Mouse (Mus musculus) ES-Bruce4 (cell line): Measurements from ENCODE around the gene Fto. TPM values are rescaled to one million over a fixed set of nuclear protein-coding genes. Genes with fewer than 3 reads are reported as not detected.

Experiments
- H3K27ac ChIP-seq: 2 replicates; pipeline ENCODE4 v1.5.1; 2012; ENCODE audit warnings: low read length, inconsistent platforms; ENCODE audit not compliant: insufficient read depth
- H3K27me3 ChIP-seq: 2 replicates; pipeline ENCODE4 v1.6.1; 2012; ENCODE audit warnings: mild to moderate bottlenecking, low read length, inconsistent platforms; ENCODE audit not compliant: control insufficient read depth, poor library complexity, insufficient read depth, severe bottlenecking
- H3K36me3 ChIP-seq: 2 replicates; pipeline ENCODE4 v1.6.1; 2012; ENCODE audit warnings: inconsistent platforms, mild to moderate bottlenecking, low read length, moderate library complexity; ENCODE audit not compliant: control insufficient read depth, poor library complexity, insufficient read depth, severe bottlenecking
- H3K4me1 ChIP-seq: one replicate; pipeline ENCODE4 v1.8.1; 2011; ENCODE audit warnings: low read length; ENCODE audit not compliant: control insufficient read depth, insufficient read depth
- H3K4me3 ChIP-seq: 2 replicates; pipeline ENCODE4 v1.5.1; 2011; ENCODE audit warnings: low read depth, mild to moderate bottlenecking, low read length
- H3K9ac ChIP-seq: 2 replicates; pipeline ENCODE4 v1.6.1; 2012; ENCODE audit warnings: low read depth, mild to moderate bottlenecking, inconsistent platforms; ENCODE audit not compliant: poor library complexity, severe bottlenecking
- H3K9me3 ChIP-seq: replicated peaks from 2 replicates; pipeline ENCODE4 v1.6.1; 2012; ENCODE audit warnings: mild to moderate bottlenecking, low read length, inconsistent platforms; ENCODE audit not compliant: control insufficient read depth, poor library complexity, insufficient read depth, severe bottlenecking
- CTCF ChIP-seq: IDR thresholded peaks from one replicate; pipeline ENCODE4 v1.8.1; 2011; ENCODE audit warnings: low read depth, low read length
- EP300 ChIP-seq: IDR thresholded peaks from 2 replicates; pipeline ENCODE4 v1.6.1; 2011; ENCODE audit warnings: low read depth, low read length; ENCODE audit not compliant: insufficient read depth
- POLR2A ChIP-seq: IDR thresholded peaks from one replicate; pipeline ENCODE4 v1.8.1; 2011; ENCODE audit warnings: low read length; ENCODE audit not compliant: insufficient read depth
- polyA plus RNA-seq: library from polyadenylated mRNA; stranded (reverse); fragments of >200 nt; gene quantifications from 2 replicates; pipeline ENCODE4 v1.2.4, GENCODE M21; 2011; ENCODE audit warnings: low read depth; ENCODE audit not compliant: missing spikeins, insufficient read depth, insufficient read length

Fto gene
- polyA plus RNA-seq, 1 experiment: 61.2 TPM

- TF ChIP-seq CTCF: no peak
- Histone ChIP-seq H3K27ac (no peak overlapping the region), H3K36me3 (no peaks in the 10 kb centered on the region), H3K4me3 (no peak overlapping the region), H3K9me3 (no peaks in the 10 kb centered on the region), H3K9ac (no peak overlapping the region), H3K4me1 (no peaks in the 10 kb centered on the region), H3K27me3 (no peaks in the 10 kb centered on the region)
Measured at GRCm38 (mm10) chr8:91355956-91356699, 42.8 kb downstream of the Fto start.

- Histone ChIP-seq H3K4me1 (no peaks in the 10 kb centered on the region), H3K9ac (no peak overlapping the region), H3K36me3 (no peaks in the 10 kb centered on the region), H3K27me3 (no peaks in the 10 kb centered on the region), H3K9me3 (peaks cover 4% of the 10 kb centered on the region; the same call in 1 of the 2 replicates), H3K27ac (no peak overlapping the region), H3K4me3 (no peak overlapping the region)
- TF ChIP-seq POLR2A: no peak
- TF ChIP-seq EP300: no peak
- TF ChIP-seq CTCF: no peak
Measured at GRCm38 (mm10) chr8:91357493-91358014, 44.2 kb downstream of the Fto start.

GRCm38 (mm10) chr8:91358016-91358415 is 44.7 kb downstream of the Fto start:
- Histone ChIP-seq H3K36me3 (no peaks in the 10 kb centered on the region), H3K27ac (no peak overlapping the region), H3K4me3 (no peak overlapping the region), H3K27me3 (no peaks in the 10 kb centered on the region), H3K9me3 (peaks cover 4% of the 10 kb centered on the region; the same call in 1 of the 2 replicates), H3K4me1 (no peaks in the 10 kb centered on the region), H3K9ac (no peak overlapping the region)
- TF ChIP-seq EP300 (no peak), CTCF (no peak), POLR2A (no peak)

- Histone ChIP-seq H3K36me3 (no peaks in the 10 kb centered on the region), H3K27me3 (no peaks in the 10 kb centered on the region), H3K4me3 (no peak overlapping the region), H3K4me1 (no peaks in the 10 kb centered on the region), H3K9me3 (peaks cover 4% of the 10 kb centered on the region; the same call in 1 of the 2 replicates), H3K27ac (no peak overlapping the region), H3K9ac (no peak overlapping the region)
- TF ChIP-seq CTCF (no peak), EP300 (no peak), POLR2A (no peak)
Measured at GRCm38 (mm10) chr8:91359511-91359910, 46.2 kb downstream of the Fto start.

- Histone ChIP-seq H3K27ac (no peak overlapping the region), H3K36me3 (no peaks in the 10 kb centered on the region), H3K9ac (no peak overlapping the region), H3K27me3 (no peaks in the 10 kb centered on the region; the same call in 1 of the 2 replicates), H3K9me3 (peaks cover 4% of the 10 kb centered on the region; the same call in 1 of the 2 replicates), H3K4me1 (peaks cover 2% of the 10 kb centered on the region), H3K4me3 (no peak overlapping the region)
- TF ChIP-seq CTCF (no peak), POLR2A (no peak), EP300 (no peak)
Measured at GRCm38 (mm10) chr8:91360644-91361357, 47.5 kb downstream of the Fto start.

GRCm38 (mm10) chr8:91363272-91363860 is 50.0 kb downstream of the Fto start:
- H3K9ac ChIP-seq: no peak overlapping the region
- no peak overlapping the region for H3K27ac ChIP-seq
- peaks cover 4% of the 10 kb centered on the region; the same call in 1 of the 2 replicates for H3K9me3 ChIP-seq
- no peaks in the 10 kb centered on the region; the same call in 1 of the 2 replicates for H3K27me3 ChIP-seq
- TF ChIP-seq CTCF (peak; percentile 69), EP300 (no peak), POLR2A (no peak)
- no peak overlapping the region for H3K4me3 ChIP-seq
- no peaks in the 10 kb centered on the region for H3K36me3 ChIP-seq
- peaks cover 2% of the 10 kb centered on the region for H3K4me1 ChIP-seq
